Mouse (Mus musculus): ENCODE results near the gene Trpv1.

DNA sequence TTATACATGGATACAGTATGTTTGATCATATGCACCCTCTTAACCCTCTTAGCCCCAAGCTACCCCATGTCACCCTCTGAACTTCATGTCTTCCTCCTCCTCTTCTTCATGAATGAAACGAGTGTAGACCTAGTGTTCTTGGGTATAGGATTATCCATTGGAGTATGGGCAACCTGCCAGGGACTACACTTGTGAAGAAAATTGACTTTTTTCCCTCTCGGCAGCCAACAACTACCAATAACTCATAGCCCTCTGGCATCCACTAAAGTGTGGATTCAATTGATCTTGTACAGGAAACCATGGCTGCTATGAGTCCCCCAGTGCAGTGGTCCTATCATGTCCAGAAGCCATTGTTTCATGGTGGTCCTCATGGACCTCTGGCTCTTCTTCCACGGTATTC is 2.6 kb downstream of the Trpv1 start:
- TF ChIP-seq CTCF (IDR thresholded peaks at IDR 0.05; ENCODE audit: low read depth), result no peak
- TF ChIP-seq EP300 (IDR thresholded peaks at IDR 0.05; ENCODE audit: low read depth), result no peak

All from liver, embryonic 14.5 days (tissue).